Mouse (Mus musculus) embryonic facial prominence, embryonic 11.5 days (tissue): ENCODE measurements around the gene Ppp6r3. TPM values are rescaled to one million over a fixed set of nuclear protein-coding genes. Genes with fewer than 3 reads are reported as not detected.

Source experiments
- ATAC-seq: fragments of 200-750 bp; cut with Nextera tagmentation; replicated peaks from 2 replicates; pipeline ENCODE4 v1.8.0; 2017; ENCODE audit warnings: low read depth; ENCODE audit not compliant: insufficient number of reproducible peaks, low FRiP score, low TSS enrichment
- DNase-seq: peaks from one replicate; pipeline ENCODE4 v3.0.0-alpha.2; 2015; ENCODE audit warnings: low spot score
- H3K27ac ChIP-seq: fragments of 300-500 bp; sonication (generic); replicated peaks from 2 replicates; pipeline ENCODE4 v1.5.1; 2014; ENCODE audit warnings: mild to moderate bottlenecking, low read depth, low read length, control low read depth
- H3K27me3 ChIP-seq: fragments of 300-500 bp; sonication (generic); 2 replicates; pipeline ENCODE4 v1.6.1; 2014; ENCODE audit warnings: mild to moderate bottlenecking, low read length, moderate library complexity, mixed read lengths; ENCODE audit not compliant: control insufficient read depth, insufficient read depth
- H3K36me3 ChIP-seq: fragments of 300-500 bp; sonication (generic); replicated peaks from 2 replicates; pipeline ENCODE4 v1.6.1; 2014; ENCODE audit warnings: low read depth, mild to moderate bottlenecking, low read length, moderate library complexity, mixed read lengths; ENCODE audit not compliant: control insufficient read depth, insufficient read depth
- H3K4me1 ChIP-seq: fragments of 300-500 bp; sonication (generic); 2 replicates; pipeline ENCODE4 v1.6.1; 2014; ENCODE audit warnings: low read length, mixed read lengths; ENCODE audit not compliant: control insufficient read depth, insufficient read depth
- H3K4me2 ChIP-seq: fragments of 300-500 bp; sonication (generic); 2 replicates; pipeline ENCODE4 v1.6.1; 2014; ENCODE audit warnings: low read depth, mild to moderate bottlenecking, control low read depth, low read length, moderate library complexity
- H3K4me3 ChIP-seq: fragments of 300-500 bp; sonication (generic); 2 replicates; pipeline ENCODE4 v1.5.1; 2014; ENCODE audit warnings: low read depth, low read length, control low read depth
- H3K9ac ChIP-seq: fragments of 300-500 bp; sonication (generic); replicated peaks from 2 replicates; pipeline ENCODE4 v1.6.1; 2014; ENCODE audit warnings: mild to moderate bottlenecking, control low read depth, low read length
- H3K9me3 ChIP-seq: fragments of 300-500 bp; sonication (generic); replicated peaks from 2 replicates; pipeline ENCODE4 v1.6.1; 2016; ENCODE audit warnings: mild to moderate bottlenecking, low read length, inconsistent platforms, mixed read lengths; ENCODE audit not compliant: control insufficient read depth
- WGBS: fragments of 180-500 bp; shearing (Covaris S2); extraction: QIAGEN DNeasy Blood & Tissue Kit; methylation state at CpG from one replicate; pipeline ENCODE4 v1.1.7; 2014; 5-methylcytosine and 5-hydroxymethylcytosine counted together
- polyA plus RNA-seq: library from polyadenylated mRNA; unstranded; fragments of >200 nt; fragmentation: Nextera tagmentation; extraction: Ambion mirVana; gene quantifications from 2 replicates; pipeline ENCODE4 v1.2.1, GENCODE M21; 2014

Gene Ppp6r3
- polyA plus RNA-seq, 1 experiment from 2014 or later: 83.2 TPM

DNA sequence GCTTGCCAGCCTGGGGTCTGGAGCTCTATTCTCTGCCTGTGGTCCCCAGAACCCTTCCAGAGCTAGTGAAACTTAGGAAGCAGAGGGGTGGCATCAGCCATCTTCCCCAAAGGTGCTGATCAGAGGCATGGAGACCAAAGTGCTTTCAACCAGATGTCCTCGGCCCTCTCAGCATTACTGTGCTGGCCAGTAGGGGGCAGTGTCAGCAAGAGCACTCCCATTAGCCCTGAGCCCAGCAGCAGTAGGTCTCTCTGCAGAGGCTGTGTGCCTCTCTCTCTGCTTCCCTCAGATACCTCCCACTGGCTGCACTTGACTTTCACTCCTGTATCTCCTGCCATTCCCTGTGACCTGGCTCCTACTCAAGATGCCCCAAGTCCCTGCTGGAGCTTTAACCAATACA lies 11.0 kb upstream of the Ppp6r3 start:
- WGBS: 48% methylated on average over 1 of the region's 1 CpGs
- H3K9ac ChIP-seq: no peak overlapping the region
- H3K4me3 ChIP-seq: no peak overlapping the region
- ATAC-seq (no peak), DNase-seq (peak; percentile 58)
- H3K9me3 ChIP-seq: no peaks in the 10 kb centered on the region
- H3K27me3 ChIP-seq: no peaks in the 10 kb centered on the region
- H3K4me2 ChIP-seq: no peak overlapping the region
- H3K4me1 ChIP-seq: no peaks in the 10 kb centered on the region
- H3K36me3 ChIP-seq: peaks cover 8% of the 10 kb centered on the region
- H3K27ac ChIP-seq: no peak overlapping the region

DNA sequence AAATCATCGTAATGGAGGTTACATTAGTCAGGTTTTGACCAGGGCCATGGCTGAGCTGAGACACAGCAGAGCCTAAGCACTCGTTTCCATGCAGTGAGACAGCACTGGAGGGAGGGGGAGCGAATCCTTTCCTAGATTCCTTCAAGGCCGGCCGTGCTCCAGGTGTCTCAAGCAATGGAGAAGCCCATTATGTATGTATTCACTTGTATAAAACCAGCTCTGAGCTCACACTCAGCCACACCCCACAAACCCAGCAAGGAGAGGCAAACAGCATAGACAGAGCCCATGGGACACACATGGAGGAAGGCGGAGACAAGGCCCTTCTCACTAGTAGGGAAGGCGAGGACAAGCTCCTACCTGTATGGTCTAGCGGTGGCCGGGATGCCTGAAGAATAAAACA lies 10.5 kb upstream of the Ppp6r3 start:
- H3K36me3 ChIP-seq: peaks cover 8% of the 10 kb centered on the region
- H3K27ac ChIP-seq: no peak overlapping the region

GRCm38 (mm10) chr19:3581326-3581725 lies 5.8 kb upstream of the Ppp6r3 start:
- Histone ChIP-seq H3K4me2 (no peak overlapping the region), H3K27ac (no peak overlapping the region), H3K4me3 (no peak overlapping the region), H3K9ac (no peak overlapping the region), H3K36me3 (no peaks in the 10 kb centered on the region; the same call in 1 of the 2 replicates), H3K27me3 (no peaks in the 10 kb centered on the region), H3K4me1 (no peaks in the 10 kb centered on the region), H3K9me3 (no peaks in the 10 kb centered on the region)
- 28% methylated on average over 7 of the region's 7 CpGs for WGBS
- ATAC-seq (no peak), DNase-seq (peak; percentile 63)

More for the DNA sequence above, 10.5 kb upstream of the Ppp6r3 start:
- no peaks in the 10 kb centered on the region for H3K9me3 ChIP-seq
- H3K4me3 ChIP-seq: no peak overlapping the region
- no peaks in the 10 kb centered on the region for H3K27me3 ChIP-seq
- DNase-seq (no peak), ATAC-seq (no peak)
- no peaks in the 10 kb centered on the region for H3K4me1 ChIP-seq
- 95% methylated on average over 9 of the region's 9 CpGs for WGBS
- no peak overlapping the region for H3K4me2 ChIP-seq
- no peak overlapping the region for H3K9ac ChIP-seq

DNA sequence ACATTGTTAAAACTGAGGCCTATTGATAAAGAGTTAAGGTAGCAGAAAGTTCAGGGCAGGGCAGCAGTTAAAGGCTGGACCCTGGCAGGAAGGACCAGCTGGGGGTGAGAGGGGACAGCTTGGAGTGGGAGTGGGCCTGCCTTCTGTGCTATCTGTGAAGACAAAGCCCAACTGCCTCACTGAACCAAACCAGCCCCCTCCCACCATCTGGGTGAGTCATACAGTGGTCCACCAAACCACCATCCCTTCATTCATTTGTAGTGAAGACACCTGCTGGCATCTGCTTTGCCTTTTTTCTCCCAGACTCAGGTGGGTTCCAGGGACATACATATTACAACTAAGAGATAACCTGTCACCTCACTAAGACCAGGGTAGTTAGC lies 2.4 kb upstream of the Ppp6r3 start:
- no peaks in the 10 kb centered on the region for H3K36me3 ChIP-seq
- H3K4me1 ChIP-seq: no peaks in the 10 kb centered on the region
- no peaks in the 10 kb centered on the region for H3K9me3 ChIP-seq
- DNase-seq: no peak
- H3K4me2 ChIP-seq: no peak overlapping the region
- no peak for ATAC-seq
- H3K4me3 ChIP-seq: no peak overlapping the region
- no peaks in the 10 kb centered on the region for H3K27me3 ChIP-seq
- H3K9ac ChIP-seq: no peak overlapping the region
- H3K27ac ChIP-seq: no peak overlapping the region

DNA sequence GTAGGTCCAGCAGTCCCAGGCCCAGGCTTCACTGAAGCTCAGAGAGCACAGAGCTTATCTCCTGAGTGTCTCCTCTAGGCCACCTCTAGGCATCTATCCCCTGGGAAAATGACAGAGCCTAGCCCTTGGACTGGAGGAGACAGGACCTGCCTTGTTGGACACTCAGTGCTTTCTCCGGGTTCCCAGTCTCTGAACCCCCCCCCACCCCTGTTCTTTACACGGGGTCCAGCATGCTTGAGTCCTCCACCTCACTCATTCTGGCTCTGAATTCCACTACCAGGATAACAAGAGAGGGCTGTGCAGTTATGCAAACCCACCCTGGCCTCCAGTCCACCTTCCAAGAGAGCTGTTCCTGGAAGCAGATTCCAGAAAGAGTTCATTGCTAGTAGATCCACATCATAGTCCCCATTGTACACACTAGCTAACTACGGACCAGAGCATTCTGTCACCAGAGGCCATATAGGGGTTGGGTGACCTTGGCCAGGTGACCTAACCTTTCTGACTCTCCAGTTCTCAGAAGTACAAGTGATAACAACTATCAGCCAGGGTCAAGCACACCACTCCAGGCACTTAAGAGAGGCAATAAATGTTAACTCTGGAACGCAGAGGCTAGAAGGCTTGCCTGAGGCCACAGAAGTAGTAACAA lies 1.8 kb upstream of the Ppp6r3 start:
- Histone ChIP-seq H3K27me3 (no peaks in the 10 kb centered on the region), H3K4me1 (no peaks in the 10 kb centered on the region), H3K4me3 (no peak overlapping the region), H3K36me3 (no peaks in the 10 kb centered on the region), H3K9ac (no peak overlapping the region), H3K4me2 (no peak overlapping the region), H3K27ac (no peak overlapping the region), H3K9me3 (no peaks in the 10 kb centered on the region)
- ATAC-seq (no peak), DNase-seq (no peak)
- WGBS: 86% methylated on average over 4 of the region's 4 CpGs

- WGBS: 77% methylated on average over 5 of the region's 5 CpGs
- no peaks in the 10 kb centered on the region for H3K36me3 ChIP-seq
These were observed 1.1 kb upstream of the Ppp6r3 start for GRCm38 (mm10) chr19:3576451-3577264.

GRCm38 (mm10) chr19:3575276-3575631 lies 295 bp downstream of the Ppp6r3 start:
- H3K36me3 ChIP-seq: no peaks in the 10 kb centered on the region
- peak overlapping the region; percentile 89 for H3K9ac ChIP-seq
- no peaks in the 10 kb centered on the region for H3K4me1 ChIP-seq
- peak; percentile 26 for ATAC-seq
- H3K4me2 ChIP-seq: peak overlapping the region; percentile 48
- no peaks in the 10 kb centered on the region for H3K9me3 ChIP-seq
- no peak for DNase-seq
- peak overlapping the region; percentile 91 for H3K27ac ChIP-seq
- peak overlapping the region; percentile 81 for H3K4me3 ChIP-seq
- no peaks in the 10 kb centered on the region for H3K27me3 ChIP-seq
- under 1% methylated on average over 45 of the region's 50 CpGs for WGBS

More at GRCm38 (mm10) chr19:3576451-3577264, 1.1 kb upstream of the Ppp6r3 start:
- ATAC-seq (peak; percentile 7; the same call in 1 of the 2 replicates), DNase-seq (no peak)
- Histone ChIP-seq H3K27ac (no peak overlapping the region), H3K9ac (0 out of 2 replicates have a peak overlapping the region, but pooled peaks have one; percentile 19), H3K9me3 (no peaks in the 10 kb centered on the region), H3K4me2 (peak overlapping the region; percentile 14; the same call in 1 of the 2 replicates), H3K4me1 (no peaks in the 10 kb centered on the region), H3K4me3 (peak overlapping the region; percentile 81; the same call in 1 of the 2 replicates), H3K27me3 (no peaks in the 10 kb centered on the region)

GRCm38 (mm10) chr19:3574593-3575094 lies 905 bp downstream of the Ppp6r3 start:
- WGBS: 2% methylated on average over 9 of the region's 9 CpGs
- H3K27ac ChIP-seq: no peak overlapping the region
- peak; percentile 42 for DNase-seq

More at GRCm38 (mm10) chr19:3574593-3575094, 905 bp downstream of the Ppp6r3 start:
- no peak for ATAC-seq
- Histone ChIP-seq H3K9me3 (no peaks in the 10 kb centered on the region), H3K4me2 (peak overlapping the region; percentile 48), H3K27me3 (no peaks in the 10 kb centered on the region), H3K4me3 (peak overlapping the region; percentile 81), H3K9ac (peak overlapping the region; percentile 89), H3K4me1 (no peaks in the 10 kb centered on the region), H3K36me3 (no peaks in the 10 kb centered on the region)
